Mouse (Mus musculus): ENCODE data around the gene Otop3.
"Not testable (repeated sequence)": the region's sequence is repeated elsewhere in the genome, so short reads cannot be mapped to it uniquely, and the experiment has no call there.

- not testable (repeated sequence) for TF ChIP-seq CTCF (IDR thresholded peaks at IDR 0.05; ENCODE audit: low read depth, low read length); POLR2A (IDR thresholded peaks at IDR 0.05; ENCODE audit: insufficient read depth, low read length); EP300 (IDR thresholded peaks at IDR 0.05; ENCODE audit: insufficient read depth, low read depth, low read length)
Measured at GRCm38 (mm10) chr11:115386859-115387258, 52.3 kb downstream of the Otop3 start.

Data from ES-Bruce4 (cell line).